Mouse (Mus musculus): ENCODE measurements at regions not wholly inside any gene's neighbourhood (a gene's known extent, or its start where the extent isn't known, plus 50 kb on each side); places are given as distances from the start of the nearest gene placed in this dataset.

GRCm38 (mm10) chr1:73754928-73755327 is 369.3 kb downstream of the Tns1 start:
- ATAC-seq (replicated peaks in 1 of 2; ENCODE audit: insufficient read depth in 1 of 2, low FRiP score in 2 of 2, low TSS enrichment in 1 of 2, low read depth in 1 of 2, poor library complexity in 2 of 2, severe bottlenecking in 2 of 2) = no peak

- no peak for ATAC-seq (replicated peaks in 1 of 2; ENCODE audit: insufficient read depth in 1 of 2, low FRiP score in 2 of 2, low TSS enrichment in 1 of 2, low read depth in 1 of 2, poor library complexity in 2 of 2, severe bottlenecking in 2 of 2)
These were observed 371.1 kb downstream of the Tns1 start for GRCm38 (mm10) chr1:73753157-73753556.

- no peak for ATAC-seq (replicated peaks in 1 of 2; ENCODE audit: insufficient read depth in 1 of 2, low FRiP score in 2 of 2, low TSS enrichment in 1 of 2, low read depth in 1 of 2, poor library complexity in 2 of 2, severe bottlenecking in 2 of 2)
These were observed 375.5 kb downstream of the Tns1 start for GRCm38 (mm10) chr1:73748702-73749101.

- no peak for ATAC-seq (replicated peaks in 1 of 2; ENCODE audit: insufficient read depth in 1 of 2, low FRiP score in 2 of 2, low TSS enrichment in 1 of 2, low read depth in 1 of 2, poor library complexity in 2 of 2, severe bottlenecking in 2 of 2)
These were observed 379.6 kb downstream of the Tns1 start for GRCm38 (mm10) chr1:73744555-73745234.

GRCm38 (mm10) chr1:73743737-73744554 is 380.3 kb downstream of the Tns1 start:
- no peak for ATAC-seq (replicated peaks in 1 of 2; ENCODE audit: insufficient read depth in 1 of 2, low FRiP score in 2 of 2, low TSS enrichment in 1 of 2, low read depth in 1 of 2, poor library complexity in 2 of 2, severe bottlenecking in 2 of 2)

GRCm38 (mm10) chr1:73737083-73737482 is 387.2 kb downstream of the Tns1 start:
- ATAC-seq (replicated peaks in 1 of 2; ENCODE audit: insufficient read depth in 1 of 2, low FRiP score in 2 of 2, low TSS enrichment in 1 of 2, low read depth in 1 of 2, poor library complexity in 2 of 2, severe bottlenecking in 2 of 2) = no peak

- no peak for ATAC-seq (replicated peaks in 1 of 2; ENCODE audit: insufficient read depth in 1 of 2, low FRiP score in 2 of 2, low TSS enrichment in 1 of 2, low read depth in 1 of 2, poor library complexity in 2 of 2, severe bottlenecking in 2 of 2)
These were observed 395.9 kb downstream of the Tns1 start for GRCm38 (mm10) chr1:73728377-73728776.

- no peak for ATAC-seq (replicated peaks in 1 of 2; ENCODE audit: insufficient read depth in 1 of 2, low FRiP score in 2 of 2, low TSS enrichment in 1 of 2, low read depth in 1 of 2, poor library complexity in 2 of 2, severe bottlenecking in 2 of 2)
These were observed 396.5 kb downstream of the Tns1 start for GRCm38 (mm10) chr1:73727781-73728180.

GRCm38 (mm10) chr1:73726658-73727057 is 397.6 kb downstream of the Tns1 start:
- ATAC-seq (replicated peaks in 1 of 2; ENCODE audit: insufficient read depth in 1 of 2, low FRiP score in 2 of 2, low TSS enrichment in 1 of 2, low read depth in 1 of 2, poor library complexity in 2 of 2, severe bottlenecking in 2 of 2) = no peak

GRCm38 (mm10) chr1:73725486-73725885 is 398.8 kb downstream of the Tns1 start:
- ATAC-seq (replicated peaks in 1 of 2; ENCODE audit: insufficient read depth in 1 of 2, low FRiP score in 2 of 2, low TSS enrichment in 1 of 2, low read depth in 1 of 2, poor library complexity in 2 of 2, severe bottlenecking in 2 of 2) = no peak

GRCm38 (mm10) chr1:73724551-73724950 is 399.7 kb downstream of the Tns1 start:
- no peak for ATAC-seq (replicated peaks in 1 of 2; ENCODE audit: insufficient read depth in 1 of 2, low FRiP score in 2 of 2, low TSS enrichment in 1 of 2, low read depth in 1 of 2, poor library complexity in 2 of 2, severe bottlenecking in 2 of 2)

GRCm38 (mm10) chr1:73721486-73722225 is 402.6 kb downstream of the Tns1 start:
- no peak for ATAC-seq (replicated peaks in 1 of 2; ENCODE audit: insufficient read depth in 1 of 2, low FRiP score in 2 of 2, low TSS enrichment in 1 of 2, low read depth in 1 of 2, poor library complexity in 2 of 2, severe bottlenecking in 2 of 2)

- ATAC-seq (replicated peaks in 1 of 2; ENCODE audit: insufficient read depth in 1 of 2, low FRiP score in 2 of 2, low TSS enrichment in 1 of 2, low read depth in 1 of 2, poor library complexity in 2 of 2, severe bottlenecking in 2 of 2) = no peak
These were observed 405.8 kb downstream of the Tns1 start for GRCm38 (mm10) chr1:73718421-73718820.

- ATAC-seq (replicated peaks in 1 of 2; ENCODE audit: insufficient read depth in 1 of 2, low FRiP score in 2 of 2, low TSS enrichment in 1 of 2, low read depth in 1 of 2, poor library complexity in 2 of 2, severe bottlenecking in 2 of 2) = no peak
These were observed 406.8 kb downstream of the Tns1 start for GRCm38 (mm10) chr1:73717401-73717800.

GRCm38 (mm10) chr1:73716901-73717300 is 407.3 kb downstream of the Tns1 start:
- no peak for ATAC-seq (replicated peaks in 1 of 2; ENCODE audit: insufficient read depth in 1 of 2, low FRiP score in 2 of 2, low TSS enrichment in 1 of 2, low read depth in 1 of 2, poor library complexity in 2 of 2, severe bottlenecking in 2 of 2)

- ATAC-seq (replicated peaks in 1 of 2; ENCODE audit: insufficient read depth in 1 of 2, low FRiP score in 2 of 2, low TSS enrichment in 1 of 2, low read depth in 1 of 2, poor library complexity in 2 of 2, severe bottlenecking in 2 of 2) = no peak
These were observed 408.7 kb downstream of the Tns1 start for GRCm38 (mm10) chr1:73715571-73715970.

GRCm38 (mm10) chr1:73702428-73702842 is 421.8 kb downstream of the Tns1 start:
- no peak for ATAC-seq (replicated peaks in 1 of 2; ENCODE audit: insufficient read depth in 1 of 2, low FRiP score in 2 of 2, low TSS enrichment in 1 of 2, low read depth in 1 of 2, poor library complexity in 2 of 2, severe bottlenecking in 2 of 2)

GRCm38 (mm10) chr1:73693537-73693936 is 430.7 kb downstream of the Tns1 start:
- no peak for ATAC-seq (replicated peaks in 1 of 2; ENCODE audit: insufficient read depth in 1 of 2, low FRiP score in 2 of 2, low TSS enrichment in 1 of 2, low read depth in 1 of 2, poor library complexity in 2 of 2, severe bottlenecking in 2 of 2)
